Mouse (Mus musculus) testis, adult 2 months (tissue): ENCODE measurements around the gene Nme7.

Source experiments
- CTCF ChIP-seq: fragments of 200-500 bp; IDR thresholded peaks from 2 replicates; pipeline ENCODE4 v1.5.1; 2012; ENCODE audit warnings: low read depth, mild to moderate bottlenecking, inconsistent platforms, low read length, moderate library complexity; ENCODE audit not compliant: control insufficient read depth, insufficient read depth, insufficient replicate concordance
- POLR2A ChIP-seq: fragments of 200-500 bp; IDR thresholded peaks from 2 replicates; pipeline ENCODE4 v1.6.1; 2012; ENCODE audit warnings: low read depth, mild to moderate bottlenecking, inconsistent platforms, low read length, moderate library complexity; ENCODE audit not compliant: control insufficient read depth

DNA sequence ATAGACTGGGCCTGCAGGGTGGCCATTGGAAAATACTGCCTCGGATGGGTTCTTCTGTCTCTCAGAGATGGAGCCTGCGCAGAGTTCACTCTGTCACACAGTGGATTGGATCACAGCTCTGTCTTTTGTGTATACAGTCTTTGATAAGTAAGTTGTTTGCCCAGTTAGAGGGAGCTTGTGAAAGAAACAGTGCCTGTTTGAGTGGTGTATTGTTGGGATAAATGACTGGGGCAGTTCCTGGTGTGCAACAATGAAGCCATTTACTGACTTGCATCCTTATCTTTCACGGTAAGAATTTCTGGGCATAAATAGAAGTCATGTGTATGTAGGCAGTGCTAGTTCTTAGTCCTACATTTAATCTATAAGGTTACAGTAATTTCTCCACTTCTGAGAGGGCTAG lies 49.5 kb downstream of the Nme7 start:
- no peak for TF ChIP-seq CTCF
- no peak for TF ChIP-seq POLR2A
